Mouse (Mus musculus) thymus, postnatal 36 days (tissue): ENCODE results near the gene Lrrc36.
A peak's percentile ranks its signal among the peaks of the same experiment; 100 is the strongest.

Source experiments
- DNase-seq, 2 experiments: peaks; one replicate each; pipeline ENCODE4 v3.0.0; 2022; ENCODE audit warnings: mixed read lengths in 2 of 2

The Lrrc36 gene

DNA sequence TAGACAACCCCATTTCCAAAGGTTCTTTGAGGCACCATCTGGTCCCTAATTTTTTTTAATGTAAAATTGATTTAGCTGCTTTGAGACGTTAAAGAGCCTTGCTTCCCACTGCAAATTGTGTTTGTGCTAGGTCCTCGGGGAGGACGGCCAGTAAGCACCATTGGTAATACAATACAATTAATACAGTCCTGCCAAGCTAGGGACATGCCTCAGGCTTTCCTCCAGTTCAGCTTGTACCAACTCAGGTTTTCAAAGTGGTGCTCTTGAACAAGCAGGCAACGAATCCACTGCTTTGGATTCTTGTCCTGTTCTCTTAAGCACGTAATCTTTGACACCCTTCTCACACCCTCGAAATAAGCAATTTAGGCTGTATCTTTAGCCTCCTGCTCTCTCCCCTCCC is 19.6 kb downstream of the Lrrc36 start:
- no peak for DNase-seq

- DNase-seq: no peak
These were observed 20.1 kb downstream of the Lrrc36 start for GRCm38 (mm10) chr8:105433511-105433910.

GRCm38 (mm10) chr8:105434136-105434535 is 20.8 kb downstream of the Lrrc36 start:
- DNase-seq: no peak

DNA sequence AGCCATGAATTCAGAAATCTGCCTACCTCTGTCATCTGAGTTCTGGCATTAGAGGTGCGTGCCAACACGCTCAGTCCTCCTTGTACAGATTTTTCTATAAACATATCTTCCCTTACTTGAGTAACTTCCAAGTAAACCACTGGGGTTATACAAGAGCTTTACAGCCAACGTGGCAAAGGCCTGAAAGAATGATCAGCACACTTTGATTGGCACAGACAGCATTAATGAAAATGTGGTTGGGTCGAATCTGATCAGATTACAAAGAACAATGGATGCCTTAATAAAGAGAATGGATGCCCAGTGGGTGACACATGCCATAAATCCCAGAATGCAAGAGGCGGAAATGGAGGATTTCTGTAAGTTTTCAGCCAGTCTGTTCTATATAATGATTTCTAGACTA is 22.8 kb downstream of the Lrrc36 start:
- DNase-seq: no peak

- no peak for DNase-seq
These were observed 23.8 kb downstream of the Lrrc36 start for GRCm38 (mm10) chr8:105437078-105437748.

- peak; percentile 46 to 53 for DNase-seq
These were observed 25.5 kb downstream of the Lrrc36 start for GRCm38 (mm10) chr8:105438865-105439264.

GRCm38 (mm10) chr8:105441433-105441832 is 28.1 kb downstream of the Lrrc36 start:
- DNase-seq: peak; percentile 30 to 48

- no peak for DNase-seq
These were observed 29.3 kb downstream of the Lrrc36 start for GRCm38 (mm10) chr8:105442661-105443060.

DNA sequence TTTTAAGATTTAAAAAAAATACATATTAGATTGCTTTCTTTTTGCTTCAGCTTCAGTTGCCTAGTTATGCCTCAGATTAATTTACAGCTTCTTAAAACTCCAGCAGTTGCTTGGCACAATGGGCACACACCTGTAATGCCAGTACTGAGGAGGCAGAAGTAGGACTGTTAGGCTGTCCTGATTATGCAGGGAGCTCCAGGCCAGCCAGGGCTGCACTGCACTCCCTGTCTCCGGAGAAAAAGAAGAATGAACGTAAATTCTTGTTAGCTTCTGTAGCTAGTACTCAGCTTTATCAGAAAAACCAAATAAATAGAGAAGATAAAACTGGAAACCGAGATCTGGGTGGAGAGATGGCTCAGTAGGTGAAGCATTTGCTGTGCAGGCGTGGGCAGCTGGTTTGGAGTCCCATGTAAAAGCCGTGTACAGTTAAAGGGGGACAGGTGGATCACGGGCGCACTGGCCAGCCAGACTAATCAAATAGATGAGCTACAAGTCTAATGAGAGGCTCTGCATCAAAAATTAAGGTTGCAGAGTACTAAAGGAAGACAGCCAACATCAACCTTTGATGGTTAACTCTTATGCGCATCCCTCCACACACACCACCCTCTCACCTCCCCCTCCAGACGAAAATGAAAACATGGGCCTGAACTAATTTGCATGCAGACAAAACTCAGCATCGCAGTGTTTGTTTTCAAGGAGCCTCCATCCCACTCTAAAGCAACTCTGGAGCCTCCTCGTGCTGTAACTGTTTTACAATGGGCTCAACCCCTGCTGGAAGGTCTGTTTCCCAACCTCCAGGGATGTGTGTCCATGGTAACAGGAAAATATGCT is 32.1 kb downstream of the Lrrc36 start:
- no peak for DNase-seq

DNA sequence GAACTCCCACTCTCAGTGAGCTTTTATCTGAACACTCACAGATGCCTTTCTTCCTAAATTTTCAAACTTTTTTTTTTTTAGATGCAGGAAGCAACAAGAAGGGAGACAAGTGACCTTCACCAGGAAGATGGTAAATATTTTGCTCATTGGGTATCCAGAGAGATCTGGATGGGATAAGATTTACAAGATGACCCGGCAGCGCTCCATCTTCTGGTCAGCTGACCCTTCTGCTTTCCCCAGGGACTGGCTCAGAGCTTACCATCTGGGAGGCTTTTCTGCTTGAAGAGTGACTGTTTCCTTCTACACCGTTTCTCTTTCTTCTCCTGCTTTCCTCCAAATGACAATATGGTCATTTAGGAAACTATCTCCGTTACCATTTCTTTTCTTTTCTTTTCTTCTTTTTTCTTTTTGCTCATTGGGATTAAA is 32.8 kb downstream of the Lrrc36 start:
- DNase-seq: no peak

- DNase-seq: no peak
These were observed 34.8 kb downstream of the Lrrc36 start for GRCm38 (mm10) chr8:105448188-105448587.

- no peak for DNase-seq
These were observed 35.2 kb downstream of the Lrrc36 start for GRCm38 (mm10) chr8:105448596-105448995.

- DNase-seq: no peak
These were observed 37.6 kb downstream of the Lrrc36 start for GRCm38 (mm10) chr8:105450977-105451376.

GRCm38 (mm10) chr8:105451903-105452603 is 38.7 kb downstream of the Lrrc36 start:
- DNase-seq: no peak

DNA sequence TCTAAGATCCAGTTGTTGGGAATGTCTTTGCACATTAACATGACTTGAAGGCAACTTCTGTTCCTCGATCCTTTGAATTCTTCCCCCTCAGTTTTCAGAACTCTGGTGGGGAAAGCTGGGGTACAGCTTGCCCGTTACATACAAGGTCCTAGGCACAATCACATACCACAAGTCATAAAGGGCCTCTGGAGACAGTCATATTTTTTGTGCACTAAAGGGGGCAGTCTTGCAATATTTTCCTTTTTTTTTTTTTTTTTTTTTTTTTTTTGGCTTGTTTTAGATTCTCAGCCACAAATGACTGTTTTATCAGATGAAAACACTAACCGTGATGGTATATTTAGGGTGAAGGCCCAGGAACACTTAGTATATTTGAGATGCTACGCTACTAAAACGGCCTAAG is 39.9 kb downstream of the Lrrc36 start:
- DNase-seq: no peak

DNA sequence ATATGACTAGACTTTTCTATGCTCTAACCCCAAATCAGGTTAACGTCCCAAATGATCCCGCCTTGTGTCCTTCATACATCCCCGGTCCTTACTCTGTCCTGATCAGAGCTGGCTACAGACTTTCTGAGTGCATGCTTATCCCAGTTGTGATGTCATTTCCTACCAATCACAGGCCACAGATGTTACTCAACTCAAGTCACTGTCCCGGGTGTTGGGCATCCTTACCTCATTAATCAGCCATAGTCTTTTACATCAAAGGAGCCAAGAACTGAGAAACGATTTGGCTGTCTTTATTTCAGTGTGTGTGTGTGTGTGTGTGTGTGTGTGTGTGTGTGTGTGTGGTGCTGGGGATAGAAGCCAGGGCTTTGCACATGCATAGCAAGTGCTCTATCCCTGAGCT is 40.7 kb downstream of the Lrrc36 start:
- no peak for DNase-seq

- DNase-seq: no peak
These were observed 41.8 kb downstream of the Lrrc36 start for GRCm38 (mm10) chr8:105455218-105455617.

DNA sequence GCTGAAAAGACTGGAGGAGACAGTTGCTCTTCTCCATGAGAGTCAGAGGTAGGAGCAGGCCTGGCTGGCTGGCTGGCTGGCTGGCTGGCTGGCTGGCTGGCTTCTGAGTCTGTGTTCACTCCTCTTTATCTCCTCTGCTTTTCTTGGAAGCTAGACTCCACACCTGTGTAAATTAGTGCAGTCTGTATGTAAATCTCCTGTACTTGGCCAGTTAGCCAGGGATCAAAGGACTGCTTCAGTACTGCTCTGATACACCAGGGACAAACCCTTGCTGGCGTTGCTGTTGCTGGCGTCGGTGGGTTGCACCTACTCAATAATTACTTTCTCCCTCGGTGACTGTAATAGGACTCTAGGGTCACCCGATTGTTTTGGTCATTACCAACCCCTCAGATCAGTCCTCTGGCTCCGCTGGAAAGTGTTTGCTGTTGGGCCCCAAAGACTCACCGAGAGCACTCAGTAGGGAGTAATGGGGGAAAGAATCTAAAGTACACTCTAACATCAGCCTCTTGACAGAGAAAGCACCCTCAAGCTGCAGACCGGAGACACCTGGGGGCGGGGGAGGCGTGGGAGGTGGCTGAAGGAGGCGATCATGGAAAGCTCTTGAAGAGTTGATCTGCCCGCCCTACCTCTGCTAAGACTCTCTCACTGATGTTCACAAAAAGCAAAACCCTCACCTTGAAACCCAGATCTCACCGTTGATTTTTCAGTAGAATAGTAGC is 47.9 kb downstream of the Lrrc36 start:
- no peak for DNase-seq

GRCm38 (mm10) chr8:105464595-105464994 is 51.2 kb downstream of the Lrrc36 start:
- no peak for DNase-seq

GRCm38 (mm10) chr8:105466246-105466645 is 52.9 kb downstream of the Lrrc36 start:
- no peak for DNase-seq

DNA sequence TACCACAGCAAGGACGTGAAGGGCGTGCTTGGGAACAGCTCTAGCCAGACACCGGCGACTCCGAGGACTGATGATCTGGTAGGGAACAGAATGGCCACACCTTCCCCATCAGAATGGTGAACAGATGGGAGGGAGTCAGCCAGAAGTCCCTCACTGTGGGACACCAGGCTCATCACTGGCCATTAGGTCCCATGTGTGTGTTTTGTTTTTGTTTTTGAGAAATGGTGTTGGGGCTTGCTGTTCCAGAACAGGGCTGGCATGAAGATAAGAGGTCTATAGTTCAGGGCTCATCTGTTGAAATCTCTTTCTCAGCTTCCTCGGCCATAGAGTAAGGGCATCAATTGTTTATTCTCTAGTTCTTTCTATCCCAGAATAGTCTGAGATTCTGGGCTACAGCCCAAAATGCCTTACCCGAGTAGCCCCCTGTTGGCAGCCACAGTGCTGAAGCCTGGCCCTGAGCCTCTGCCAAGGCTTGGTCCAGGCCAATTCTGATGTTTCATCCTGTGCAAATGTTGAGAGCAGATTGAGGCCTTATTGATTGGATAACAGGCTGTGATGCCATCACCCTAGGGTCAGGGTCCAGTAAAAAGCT is 53.4 kb downstream of the Lrrc36 start:
- DNase-seq: no peak

- DNase-seq: no peak
These were observed 54.1 kb downstream of the Lrrc36 start for GRCm38 (mm10) chr8:105467396-105467985.
